Mouse (Mus musculus): ENCODE data around the gene Nagpa. TPM values are rescaled to one million over a fixed set of nuclear protein-coding genes. Genes with fewer than 3 reads are reported as not detected.

Nagpa gene
- polyA plus RNA-seq, 1 experiment from 2014 or later: 12.5 TPM

DNA sequence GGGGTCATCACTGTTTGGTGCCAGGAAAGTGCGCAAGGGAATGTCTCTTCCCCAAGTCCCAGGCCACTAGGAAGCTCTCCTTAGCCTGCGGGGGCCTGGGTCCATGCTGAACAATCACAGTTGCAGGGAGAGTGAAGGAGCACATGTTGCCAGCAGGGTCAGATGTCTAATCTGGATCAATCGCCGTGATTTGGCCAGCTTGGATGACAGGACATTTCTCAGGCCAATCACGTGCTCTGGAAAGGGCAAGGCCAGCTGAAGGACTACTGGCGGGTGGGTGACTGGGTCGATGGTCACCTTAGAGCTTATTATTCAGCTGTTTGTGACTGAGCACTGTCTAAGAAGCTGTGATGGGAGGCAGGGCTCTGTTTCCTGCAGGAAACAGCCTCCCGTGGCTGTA is 19.7 kb downstream of the Nagpa start:
- H3K36me3 ChIP-seq (ENCODE audit: control insufficient read depth, insufficient read depth, low read length): no peaks in the 10 kb centered on the region
- no peaks in the 10 kb centered on the region for H3K9me3 ChIP-seq (ENCODE audit: control insufficient read depth, low read length)
- 69% methylated on average over 8 of the region's 8 CpGs for WGBS
- no peak for DNase-seq (ENCODE audit: low spot score)
- no peak for ATAC-seq (replicated peaks; ENCODE audit: low FRiP score)
- H3K27me3 ChIP-seq (ENCODE audit: control insufficient read depth, insufficient read depth, low read length): no peaks in the 10 kb centered on the region
- H3K27ac ChIP-seq (ENCODE audit: low read depth, low read length): no peak overlapping the region
- H3K4me2 ChIP-seq (ENCODE audit: low read depth, low read length, severe bottlenecking): no peak overlapping the region
- no peak overlapping the region for H3K4me3 ChIP-seq (ENCODE audit: low read depth, low read length)
- no peaks in the 10 kb centered on the region for H3K4me1 ChIP-seq (replicated peaks; ENCODE audit: control insufficient read depth, insufficient read depth, low read length)
- H3K9ac ChIP-seq (ENCODE audit: low read length): no peak overlapping the region

DNA sequence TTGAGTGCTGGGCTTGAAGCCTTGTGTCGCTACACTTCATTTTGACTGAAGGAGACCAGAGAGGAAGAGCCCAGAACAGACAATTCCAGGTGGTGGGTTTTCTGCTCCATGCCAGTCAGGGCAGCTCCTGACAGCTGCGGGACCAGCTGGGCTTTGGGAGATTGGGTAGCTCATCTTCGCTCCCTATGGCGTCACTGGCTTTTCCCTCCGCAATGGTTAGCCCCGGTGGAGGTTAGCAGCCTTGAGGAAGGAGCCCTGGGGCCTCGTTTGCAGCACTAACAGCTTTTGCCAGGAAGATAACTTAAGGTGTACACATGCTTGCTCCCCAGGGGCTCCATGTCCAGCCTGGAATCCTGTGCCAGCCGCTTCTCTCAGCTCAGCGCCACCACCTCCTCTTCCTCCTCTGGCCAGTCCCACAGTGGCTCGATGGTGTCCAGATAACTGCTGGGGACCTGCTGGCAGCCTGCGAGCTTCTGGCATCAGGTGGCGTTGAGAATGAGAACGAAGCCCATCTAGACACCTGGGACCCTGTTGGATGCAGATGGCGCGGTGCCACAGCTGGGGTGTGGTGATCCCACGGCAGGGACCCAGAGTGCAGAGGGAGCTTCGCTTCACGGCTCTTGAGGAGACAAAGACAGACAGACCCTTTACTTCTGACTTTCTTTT is 20.4 kb downstream of the Nagpa start:
- Histone ChIP-seq H3K9ac (ENCODE audit: low read length) (no peak overlapping the region), H3K4me3 (ENCODE audit: low read depth, low read length) (no peak overlapping the region), H3K4me2 (ENCODE audit: low read depth, low read length, severe bottlenecking) (no peak overlapping the region), H3K9me3 (ENCODE audit: control insufficient read depth, low read length) (no peaks in the 10 kb centered on the region), H3K36me3 (ENCODE audit: control insufficient read depth, insufficient read depth, low read length) (no peaks in the 10 kb centered on the region), H3K27me3 (ENCODE audit: control insufficient read depth, insufficient read depth, low read length) (no peaks in the 10 kb centered on the region), H3K27ac (ENCODE audit: low read depth, low read length) (no peak overlapping the region), H3K4me1 (replicated peaks; ENCODE audit: control insufficient read depth, insufficient read depth, low read length) (no peaks in the 10 kb centered on the region)
- WGBS: 88% methylated on average over 18 of the region's 18 CpGs
- ATAC-seq (replicated peaks; ENCODE audit: low FRiP score) (no peak), DNase-seq (ENCODE audit: low spot score) (no peak)

- H3K27ac ChIP-seq (ENCODE audit: low read depth, low read length): no peak overlapping the region
- no peak overlapping the region for H3K4me2 ChIP-seq (ENCODE audit: low read depth, low read length, severe bottlenecking)
- 98% methylated on average over 6 of the region's 6 CpGs for WGBS
- H3K9ac ChIP-seq (ENCODE audit: low read length): no peak overlapping the region
- no peaks in the 10 kb centered on the region for H3K9me3 ChIP-seq (ENCODE audit: control insufficient read depth, low read length)
- no peaks in the 10 kb centered on the region for H3K27me3 ChIP-seq (ENCODE audit: control insufficient read depth, insufficient read depth, low read length)
- DNase-seq (ENCODE audit: low spot score) (no peak), ATAC-seq (replicated peaks; ENCODE audit: low FRiP score) (no peak)
- no peaks in the 10 kb centered on the region for H3K4me1 ChIP-seq (replicated peaks; ENCODE audit: control insufficient read depth, insufficient read depth, low read length)
- no peaks in the 10 kb centered on the region for H3K36me3 ChIP-seq (ENCODE audit: control insufficient read depth, insufficient read depth, low read length)
- no peak overlapping the region for H3K4me3 ChIP-seq (ENCODE audit: low read depth, low read length)
These were observed 31.2 kb downstream of the Nagpa start for GRCm38 (mm10) chr16:5172636-5173035.

GRCm38 (mm10) chr16:5168829-5169228 is 35.0 kb downstream of the Nagpa start:
- H3K4me1 ChIP-seq (replicated peaks; ENCODE audit: control insufficient read depth, insufficient read depth, low read length): no peaks in the 10 kb centered on the region
- 76% methylated on average over 5 of the region's 5 CpGs for WGBS
- H3K27ac ChIP-seq (ENCODE audit: low read depth, low read length): no peak overlapping the region
- H3K9me3 ChIP-seq (ENCODE audit: control insufficient read depth, low read length): no peaks in the 10 kb centered on the region
- ATAC-seq (replicated peaks; ENCODE audit: low FRiP score) (no peak), DNase-seq (ENCODE audit: low spot score) (no peak)
- H3K9ac ChIP-seq (ENCODE audit: low read length): no peak overlapping the region
- no peak overlapping the region for H3K4me3 ChIP-seq (ENCODE audit: low read depth, low read length)
- no peaks in the 10 kb centered on the region for H3K36me3 ChIP-seq (ENCODE audit: control insufficient read depth, insufficient read depth, low read length)
- no peak overlapping the region for H3K4me2 ChIP-seq (ENCODE audit: low read depth, low read length, severe bottlenecking)
- H3K27me3 ChIP-seq (ENCODE audit: control insufficient read depth, insufficient read depth, low read length): no peaks in the 10 kb centered on the region

DNA sequence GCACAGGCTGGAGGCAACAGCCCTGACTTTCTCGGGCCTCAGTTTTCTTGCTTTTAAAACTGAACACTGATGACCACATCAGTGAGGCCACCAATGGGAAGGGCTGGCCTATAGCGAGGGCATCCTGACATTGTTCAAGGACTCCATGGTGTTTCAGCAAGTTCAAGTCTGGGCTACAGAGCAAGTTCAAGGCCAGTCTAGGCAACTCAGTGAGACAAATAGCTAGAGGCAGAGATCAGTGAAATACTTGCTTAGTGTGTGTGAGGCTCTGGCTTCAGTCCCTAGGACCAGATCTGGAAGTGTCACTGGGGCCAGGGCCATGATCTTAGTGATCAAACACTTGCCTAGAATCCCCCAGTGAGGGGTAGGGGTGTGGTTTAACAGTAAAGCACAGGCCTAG is 35.8 kb downstream of the Nagpa start:
- no peak overlapping the region for H3K9ac ChIP-seq (ENCODE audit: low read length)
- 87% methylated on average over 2 of the region's 2 CpGs for WGBS
- no peaks in the 10 kb centered on the region for H3K4me1 ChIP-seq (replicated peaks; ENCODE audit: control insufficient read depth, insufficient read depth, low read length)
- H3K4me2 ChIP-seq (ENCODE audit: low read depth, low read length, severe bottlenecking): no peak overlapping the region
- DNase-seq (ENCODE audit: low spot score) (no peak), ATAC-seq (replicated peaks; ENCODE audit: low FRiP score) (no peak)
- H3K27ac ChIP-seq (ENCODE audit: low read depth, low read length): no peak overlapping the region
- no peaks in the 10 kb centered on the region for H3K27me3 ChIP-seq (ENCODE audit: control insufficient read depth, insufficient read depth, low read length)
- no peaks in the 10 kb centered on the region for H3K36me3 ChIP-seq (ENCODE audit: control insufficient read depth, insufficient read depth, low read length)
- no peak overlapping the region for H3K4me3 ChIP-seq (ENCODE audit: low read depth, low read length)
- no peaks in the 10 kb centered on the region for H3K9me3 ChIP-seq (ENCODE audit: control insufficient read depth, low read length)

- ATAC-seq (replicated peaks; ENCODE audit: low FRiP score): no peak
- 87% methylated on average over 6 of the region's 6 CpGs for WGBS
- Histone ChIP-seq H3K27me3 (ENCODE audit: control insufficient read depth, insufficient read depth, low read length) (no peaks in the 10 kb centered on the region), H3K27ac (ENCODE audit: low read depth, low read length) (no peak overlapping the region), H3K9ac (ENCODE audit: low read length) (no peak overlapping the region), H3K9me3 (ENCODE audit: control insufficient read depth, low read length) (no peaks in the 10 kb centered on the region), H3K36me3 (ENCODE audit: control insufficient read depth, insufficient read depth, low read length) (no peaks in the 10 kb centered on the region), H3K4me3 (ENCODE audit: low read depth, low read length) (no peak overlapping the region), H3K4me1 (replicated peaks; ENCODE audit: control insufficient read depth, insufficient read depth, low read length) (no peaks in the 10 kb centered on the region), H3K4me2 (ENCODE audit: low read depth, low read length, severe bottlenecking) (no peak overlapping the region)
- DNase-seq (ENCODE audit: low spot score): no peak
These were observed 39.5 kb downstream of the Nagpa start for GRCm38 (mm10) chr16:5164327-5164726.

- no peak overlapping the region for H3K4me2 ChIP-seq (ENCODE audit: low read depth, low read length, severe bottlenecking)
- no peaks in the 10 kb centered on the region for H3K9me3 ChIP-seq (ENCODE audit: control insufficient read depth, low read length)
- WGBS: 90% methylated on average over 8 of the region's 8 CpGs
- ATAC-seq (replicated peaks; ENCODE audit: low FRiP score): no peak
- no peaks in the 10 kb centered on the region for H3K27me3 ChIP-seq (ENCODE audit: control insufficient read depth, insufficient read depth, low read length)
- no peak overlapping the region for H3K9ac ChIP-seq (ENCODE audit: low read length)
- H3K27ac ChIP-seq (ENCODE audit: low read depth, low read length): no peak overlapping the region
- H3K36me3 ChIP-seq (ENCODE audit: control insufficient read depth, insufficient read depth, low read length): no peaks in the 10 kb centered on the region
- H3K4me3 ChIP-seq (ENCODE audit: low read depth, low read length): no peak overlapping the region
- no peaks in the 10 kb centered on the region for H3K4me1 ChIP-seq (replicated peaks; ENCODE audit: control insufficient read depth, insufficient read depth, low read length)
- no peak for DNase-seq (ENCODE audit: low spot score)
These were observed 44.6 kb downstream of the Nagpa start for GRCm38 (mm10) chr16:5159248-5159647.

GRCm38 (mm10) chr16:5157113-5157512 is 46.7 kb downstream of the Nagpa start:
- 87% methylated on average over 3 of the region's 3 CpGs for WGBS
- Histone ChIP-seq H3K4me1 (replicated peaks; ENCODE audit: control insufficient read depth, insufficient read depth, low read length) (no peaks in the 10 kb centered on the region), H3K4me3 (ENCODE audit: low read depth, low read length) (no peak overlapping the region), H3K27ac (ENCODE audit: low read depth, low read length) (no peak overlapping the region), H3K27me3 (ENCODE audit: control insufficient read depth, insufficient read depth, low read length) (no peaks in the 10 kb centered on the region), H3K9ac (ENCODE audit: low read length) (no peak overlapping the region), H3K4me2 (ENCODE audit: low read depth, low read length, severe bottlenecking) (no peak overlapping the region), H3K9me3 (ENCODE audit: control insufficient read depth, low read length) (no peaks in the 10 kb centered on the region), H3K36me3 (ENCODE audit: control insufficient read depth, insufficient read depth, low read length) (no peaks in the 10 kb centered on the region)
- DNase-seq (ENCODE audit: low spot score): no peak
- ATAC-seq (replicated peaks; ENCODE audit: low FRiP score): no peak

- H3K36me3 ChIP-seq (ENCODE audit: control insufficient read depth, insufficient read depth, low read length): no peaks in the 10 kb centered on the region
- no peak overlapping the region for H3K4me3 ChIP-seq (ENCODE audit: low read depth, low read length)
- H3K27me3 ChIP-seq (ENCODE audit: control insufficient read depth, insufficient read depth, low read length): no peaks in the 10 kb centered on the region
- DNase-seq (ENCODE audit: low spot score) (no peak), ATAC-seq (replicated peaks; ENCODE audit: low FRiP score) (no peak)
- no peaks in the 10 kb centered on the region for H3K4me1 ChIP-seq (replicated peaks; ENCODE audit: control insufficient read depth, insufficient read depth, low read length)
- no peak overlapping the region for H3K4me2 ChIP-seq (ENCODE audit: low read depth, low read length, severe bottlenecking)
- H3K9me3 ChIP-seq (ENCODE audit: control insufficient read depth, low read length): no peaks in the 10 kb centered on the region
- no peak overlapping the region for H3K9ac ChIP-seq (ENCODE audit: low read length)
- WGBS: 65% methylated on average over 2 of the region's 2 CpGs
- H3K27ac ChIP-seq (ENCODE audit: low read depth, low read length): no peak overlapping the region
These were observed 47.3 kb downstream of the Nagpa start for GRCm38 (mm10) chr16:5156495-5156894.

Data from forebrain, embryonic 11.5 days (tissue).